ENCODE assay signal across 11 mouse cellular contexts in genomic region chrX:166219331-166219730, GRCm38 (mm10). TPM values are rescaled to one million over a fixed set of nuclear protein-coding genes. Genes with fewer than 3 reads are reported as not detected.
"Had no signal": no experiment of that assay in that cellular context is flagged by ENCODE, and none has a peak within 500 bp of the region (broad histone marks: within the 10 kb centered on the region; RNA-seq: fewer than 3 reads in every experiment).

No protein-coding gene starts in this region.

- DNase-seq: liver, postnatal 0 days; lung, adult 2 months; lung, postnatal 14 days; lung, postnatal 36 days; thymus, adult 2 months; thymus, postnatal 25 days; thymus, postnatal 4 days had no signal

- ATAC-seq: liver, postnatal 0 days; lung, postnatal 0 days; midbrain, embryonic 13.5 days; midbrain, embryonic 15.5 days had no signal

RNA-seq across cellular contexts. Expression of gene Gpm6b, which starts 19.4 kb away (rescaled TPM):
- total RNA-seq: monocyte, adult 5-6 weeks had no signal

RNA-seq across cellular contexts. Expression of gene Gemin8, which starts 49.1 kb away (rescaled TPM):
- total RNA-seq: monocyte, adult 5-6 weeks had no signal
